Mouse (Mus musculus): ENCODE measurements around the gene Hnf1a. TPM values are rescaled to one million over a fixed set of nuclear protein-coding genes. Genes with fewer than 3 reads are reported as not detected.

The Hnf1a gene
- total and polyA plus RNA-seq, 3 experiments, result 0.38 TPM; not detected in 2

DNA sequence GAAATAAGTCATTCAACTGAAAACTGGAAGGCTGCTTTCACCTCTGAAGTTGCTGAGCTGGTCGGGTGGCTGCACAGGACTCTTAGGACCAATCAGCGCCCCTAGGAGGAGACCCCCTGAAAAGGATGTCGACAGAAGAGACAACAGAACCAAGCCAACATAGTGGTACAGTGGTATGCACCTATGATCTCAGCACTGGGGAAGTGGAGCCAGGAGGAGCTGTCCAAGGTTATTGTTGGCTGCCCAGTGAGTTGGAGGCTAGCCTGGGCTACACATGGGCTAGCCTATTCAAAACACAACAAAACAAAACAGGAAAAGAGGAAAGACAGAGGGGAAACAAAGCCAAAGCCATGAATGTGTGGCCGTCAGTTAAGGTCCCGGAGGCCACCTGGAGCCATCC, 12.8 kb downstream of the Hnf1a start:
- DNase-seq (ENCODE audit: low spot score) (no peak), ATAC-seq (ENCODE audit: extremely low read depth, insufficient number of reproducible peaks, low FRiP score, poor library complexity, severe bottlenecking) (no peak)
- Histone ChIP-seq H3K27me3 (ENCODE audit: insufficient read depth, low read length) (peaks cover 26% of the 10 kb centered on the region), H3K4me1 (ENCODE audit: insufficient read depth, low read depth, low read length) (no peaks in the 10 kb centered on the region), H3K9me3 (replicated peaks) (peaks cover 9% of the 10 kb centered on the region), H3K36me3 (replicated peaks) (no peaks in the 10 kb centered on the region), H3K4me3 (ENCODE audit: low read depth, low read length) (no peak overlapping the region)
- TF ChIP-seq GATA1 (IDR thresholded peaks at IDR 0.05; ENCODE audit: borderline replicate concordance, low read length) (no peak), TAL1 (conservative IDR thresholded peaks at IDR 0.05; ENCODE audit: low read depth, low read length) (no peak), GATA2 (IDR thresholded peaks at IDR 0.05; ENCODE audit: borderline replicate concordance, low read depth, low read length) (no peak), POLR2AphosphoS5 (IDR thresholded peaks at IDR 0.05; ENCODE audit: insufficient replicate concordance, low read depth, low read length) (no peak), CTCF (IDR thresholded peaks at IDR 0.05; ENCODE audit: low read depth, low read length) (no peak)

DNA sequence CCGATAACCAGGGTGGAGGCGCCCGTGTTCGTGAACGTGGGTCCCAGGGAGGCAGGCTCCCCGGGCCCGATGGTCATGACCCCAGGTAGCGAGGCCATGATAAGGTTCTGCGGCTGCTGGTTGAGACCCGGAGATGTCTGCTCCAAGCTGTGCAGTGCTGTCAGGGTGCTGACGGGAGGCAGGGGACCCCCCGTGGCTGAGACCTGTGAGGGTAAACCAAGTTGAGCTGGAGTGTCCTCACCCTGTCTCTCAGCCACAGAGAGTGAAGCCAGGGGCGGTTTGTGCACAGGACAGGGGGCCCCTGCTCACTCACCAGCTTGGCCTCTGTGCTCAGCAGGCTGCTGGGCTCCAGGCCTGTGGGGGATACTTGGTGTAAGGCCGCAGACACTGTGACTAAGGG, 17.6 kb downstream of the Hnf1a start:
- peaks cover 8% of the 10 kb centered on the region; the same call in 1 of the 2 replicates for H3K27me3 ChIP-seq (ENCODE audit: insufficient read depth, low read length)
- peaks cover 27% of the 10 kb centered on the region for H3K36me3 ChIP-seq (replicated peaks)
- DNase-seq (ENCODE audit: low spot score) (no peak), ATAC-seq (ENCODE audit: extremely low read depth, insufficient number of reproducible peaks, low FRiP score, poor library complexity, severe bottlenecking) (no peak)
- H3K4me3 ChIP-seq (ENCODE audit: low read depth, low read length), result no peak overlapping the region
- TF ChIP-seq GATA2 (IDR thresholded peaks at IDR 0.05; ENCODE audit: borderline replicate concordance, low read depth, low read length) (no peak), GATA1 (IDR thresholded peaks at IDR 0.05; ENCODE audit: borderline replicate concordance, low read length) (no peak), CTCF (IDR thresholded peaks at IDR 0.05; ENCODE audit: low read depth, low read length) (no peak), TAL1 (conservative IDR thresholded peaks at IDR 0.05; ENCODE audit: low read depth, low read length) (no peak), POLR2AphosphoS5 (IDR thresholded peaks at IDR 0.05; ENCODE audit: insufficient replicate concordance, low read depth, low read length) (no peak)
- H3K4me1 ChIP-seq (ENCODE audit: insufficient read depth, low read depth, low read length), result 0 out of 2 replicates have a peak, but pooled peaks cover 2% of the 10 kb centered on the region
- H3K9me3 ChIP-seq (replicated peaks), result peaks cover 9% of the 10 kb centered on the region

GRCm38 (mm10) chr5:114951279-114951880, 19.5 kb downstream of the Hnf1a start:
- DNase-seq (ENCODE audit: low spot score) (no peak), ATAC-seq (ENCODE audit: extremely low read depth, insufficient number of reproducible peaks, low FRiP score, poor library complexity, severe bottlenecking) (no peak)
- H3K27me3 ChIP-seq (ENCODE audit: insufficient read depth, low read length), result peaks cover 8% of the 10 kb centered on the region; the same call in 1 of the 2 replicates
- H3K9me3 ChIP-seq (replicated peaks), result peaks cover 9% of the 10 kb centered on the region
- peaks cover 46% of the 10 kb centered on the region for H3K36me3 ChIP-seq (replicated peaks)
- TF ChIP-seq GATA2 (IDR thresholded peaks at IDR 0.05; ENCODE audit: borderline replicate concordance, low read depth, low read length), result no peak
- H3K4me1 ChIP-seq (ENCODE audit: insufficient read depth, low read depth, low read length), result 0 out of 2 replicates have a peak, but pooled peaks cover 2% of the 10 kb centered on the region
- H3K4me3 ChIP-seq (ENCODE audit: low read depth, low read length), result no peak overlapping the region

GRCm38 (mm10) chr5:114950669-114951068, 20.2 kb downstream of the Hnf1a start:
- H3K4me3 ChIP-seq (ENCODE audit: low read depth, low read length), result no peak overlapping the region
- H3K36me3 ChIP-seq (replicated peaks), result peaks cover 53% of the 10 kb centered on the region
- H3K27me3 ChIP-seq (ENCODE audit: insufficient read depth, low read length), result peaks cover 8% of the 10 kb centered on the region; the same call in 1 of the 2 replicates
- ATAC-seq (ENCODE audit: extremely low read depth, insufficient number of reproducible peaks, low FRiP score, poor library complexity, severe bottlenecking), result no peak
- 0 out of 2 replicates have a peak, but pooled peaks cover 2% of the 10 kb centered on the region for H3K4me1 ChIP-seq (ENCODE audit: insufficient read depth, low read depth, low read length)
- no peak for DNase-seq (ENCODE audit: low spot score)
- no peak for TF ChIP-seq GATA2 (IDR thresholded peaks at IDR 0.05; ENCODE audit: borderline replicate concordance, low read depth, low read length)
- no peak for TF ChIP-seq TAL1 (conservative IDR thresholded peaks at IDR 0.05; ENCODE audit: low read depth, low read length)
- TF ChIP-seq POLR2AphosphoS5 (IDR thresholded peaks at IDR 0.05; ENCODE audit: insufficient replicate concordance, low read depth, low read length), result no peak
- TF ChIP-seq GATA1 (IDR thresholded peaks at IDR 0.05; ENCODE audit: borderline replicate concordance, low read length), result no peak
- TF ChIP-seq CTCF (IDR thresholded peaks at IDR 0.05; ENCODE audit: low read depth, low read length), result no peak
- H3K9me3 ChIP-seq (replicated peaks), result peaks cover 4% of the 10 kb centered on the region; the same call in 1 of the 2 replicates

GRCm38 (mm10) chr5:114949812-114950211, 21.1 kb downstream of the Hnf1a start:
- H3K4me3 ChIP-seq (ENCODE audit: low read depth, low read length), result no peak overlapping the region
- H3K27me3 ChIP-seq (ENCODE audit: insufficient read depth, low read length), result peaks cover 8% of the 10 kb centered on the region; the same call in 1 of the 2 replicates
- no peak for TF ChIP-seq GATA1 (IDR thresholded peaks at IDR 0.05; ENCODE audit: borderline replicate concordance, low read length)
- no peak for TF ChIP-seq TAL1 (conservative IDR thresholded peaks at IDR 0.05; ENCODE audit: low read depth, low read length)
- no peak for TF ChIP-seq POLR2AphosphoS5 (IDR thresholded peaks at IDR 0.05; ENCODE audit: insufficient replicate concordance, low read depth, low read length)
- no peak for TF ChIP-seq GATA2 (IDR thresholded peaks at IDR 0.05; ENCODE audit: borderline replicate concordance, low read depth, low read length)
- no peak for TF ChIP-seq CTCF (IDR thresholded peaks at IDR 0.05; ENCODE audit: low read depth, low read length)
- no peak for ATAC-seq (ENCODE audit: extremely low read depth, insufficient number of reproducible peaks, low FRiP score, poor library complexity, severe bottlenecking)
- peaks cover 60% of the 10 kb centered on the region for H3K36me3 ChIP-seq (replicated peaks)
- DNase-seq (ENCODE audit: low spot score), result no peak
- H3K9me3 ChIP-seq (replicated peaks), result no peaks in the 10 kb centered on the region
- 0 out of 2 replicates have a peak, but pooled peaks cover 2% of the 10 kb centered on the region for H3K4me1 ChIP-seq (ENCODE audit: insufficient read depth, low read depth, low read length)

DNA sequence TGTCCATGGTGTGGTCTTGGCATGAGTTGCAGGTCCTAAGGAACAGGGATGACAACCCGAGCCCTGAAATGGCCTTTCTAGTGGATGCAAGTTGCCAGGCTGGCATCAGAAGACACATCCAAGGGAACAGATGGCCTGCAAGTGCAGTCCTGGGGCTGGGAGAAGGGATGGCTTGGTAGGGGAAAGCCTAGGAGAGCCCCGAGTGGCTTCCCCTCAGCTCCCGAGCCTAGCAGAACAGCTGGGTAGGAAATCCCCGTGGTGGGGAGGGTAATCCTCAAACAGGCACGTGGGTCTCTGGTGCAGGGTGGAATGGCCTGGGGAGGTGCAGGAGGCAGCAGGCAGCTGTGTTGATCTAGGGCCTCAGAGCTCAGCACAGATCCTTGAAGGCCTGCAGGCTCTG, 21.6 kb downstream of the Hnf1a start:
- H3K36me3 ChIP-seq (replicated peaks), result peaks cover 63% of the 10 kb centered on the region
- ATAC-seq (ENCODE audit: extremely low read depth, insufficient number of reproducible peaks, low FRiP score, poor library complexity, severe bottlenecking) (no peak), DNase-seq (ENCODE audit: low spot score) (no peak)
- 0 out of 2 replicates have a peak, but pooled peaks cover 2% of the 10 kb centered on the region for H3K4me1 ChIP-seq (ENCODE audit: insufficient read depth, low read depth, low read length)
- no peak for TF ChIP-seq GATA2 (IDR thresholded peaks at IDR 0.05; ENCODE audit: borderline replicate concordance, low read depth, low read length)
- TF ChIP-seq POLR2AphosphoS5 (IDR thresholded peaks at IDR 0.05; ENCODE audit: insufficient replicate concordance, low read depth, low read length), result no peak
- no peak for TF ChIP-seq GATA1 (IDR thresholded peaks at IDR 0.05; ENCODE audit: borderline replicate concordance, low read length)
- TF ChIP-seq TAL1 (conservative IDR thresholded peaks at IDR 0.05; ENCODE audit: low read depth, low read length), result no peak
- no peak for TF ChIP-seq CTCF (IDR thresholded peaks at IDR 0.05; ENCODE audit: low read depth, low read length)
- H3K27me3 ChIP-seq (ENCODE audit: insufficient read depth, low read length), result peaks cover 8% of the 10 kb centered on the region; the same call in 1 of the 2 replicates
- no peak overlapping the region for H3K4me3 ChIP-seq (ENCODE audit: low read depth, low read length)
- no peaks in the 10 kb centered on the region for H3K9me3 ChIP-seq (replicated peaks)

Measured in G1E (cell line).